8 mouse cellular contexts compared by ENCODE assay signal in the genomic region with DNA sequence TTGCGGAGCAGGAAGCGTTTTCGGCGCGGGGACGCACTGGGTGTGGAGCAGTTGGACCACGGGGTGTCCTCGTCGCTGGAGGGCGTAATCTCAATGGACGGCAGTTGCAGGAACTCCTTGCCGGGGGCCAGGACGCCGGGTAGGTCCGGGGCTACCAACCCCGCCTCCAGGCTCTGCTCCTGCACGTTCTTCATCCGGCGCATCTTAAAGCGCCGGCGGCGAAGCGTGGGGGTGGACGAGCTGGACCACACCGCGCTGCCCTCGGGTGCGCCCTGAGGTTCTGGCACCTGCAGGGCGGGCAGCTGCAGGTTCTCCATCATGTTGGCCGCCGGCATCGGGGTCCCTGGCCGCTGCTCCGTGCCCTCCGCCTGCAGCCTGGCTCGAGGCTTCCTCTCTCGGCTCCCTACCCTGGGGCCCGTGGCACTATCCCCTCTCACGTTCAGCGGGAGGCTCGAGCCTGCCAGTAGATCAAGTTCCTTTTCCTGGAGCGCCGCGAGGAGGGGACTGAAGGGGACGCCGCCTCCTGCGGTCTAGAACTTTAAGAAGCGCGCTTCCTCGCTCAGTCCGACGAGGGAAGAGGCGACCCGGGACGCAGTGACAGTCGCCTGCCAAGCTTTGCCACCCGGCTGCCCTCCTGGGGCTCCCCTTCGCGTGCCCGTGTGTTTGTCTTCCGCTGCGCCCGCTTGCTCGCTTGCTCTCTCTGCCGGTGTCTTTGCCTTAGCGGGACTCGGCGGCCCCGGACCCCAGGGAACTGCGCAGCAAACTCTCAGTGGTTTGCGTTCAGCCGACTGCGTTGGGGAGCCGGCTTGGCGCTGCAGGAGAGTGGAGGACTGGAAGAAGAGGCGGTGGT.
A peak's percentile ranks its signal among the peaks of the same experiment; 100 is the strongest.
DNase-seq lines count a peak whose midpoint lies in the region; ATAC-seq and TF ChIP-seq lines count a peak whose summit lies in the region.

No protein-coding gene starts in this region.

- H3K9me3 ChIP-seq in intestine, embryonic 15.5 days: no peaks in the 10 kb centered on the region
- H3K9me3 ChIP-seq in liver, embryonic 13.5 days (replicated peaks): no peaks in the 10 kb centered on the region

- under 1% methylated on average over 77 of the region's 77 CpGs for WGBS in intestine, embryonic 15.5 days
- under 1% methylated on average over 75 of the region's 77 CpGs for whole genome bisulfite sequencing in liver, embryonic 13.5 days (ENCODE audit: insufficient replicate concordance)

- H3K9ac ChIP-seq in intestine, embryonic 15.5 days: peak overlapping the region; percentile 68
- H3K9ac ChIP-seq in liver, embryonic 13.5 days: peak overlapping the region; percentile 55

- no peaks in the 10 kb centered on the region for H3K27me3 ChIP-seq in intestine, embryonic 15.5 days (replicated peaks)
- H3K27me3 ChIP-seq in liver, embryonic 13.5 days: peaks cover 24% of the 10 kb centered on the region
- no peaks in the 10 kb centered on the region for H3K27me3 ChIP-seq in myocyte (ENCODE audit: control insufficient read depth, insufficient read depth, insufficient read length)

- peak; percentile 63 for ATAC-seq in intestine, embryonic 15.5 days
- peak; percentile 60 for ATAC-seq in liver, embryonic 13.5 days (ENCODE audit: low read depth)

- peaks cover 21% of the 10 kb centered on the region for H3K79me2 ChIP-seq in myocyte (ENCODE audit: control insufficient read depth, insufficient read depth)

- H3K4me3 ChIP-seq in intestine, embryonic 15.5 days (replicated peaks): peak overlapping the region; percentile 71
- H3K4me3 ChIP-seq in liver, embryonic 13.5 days (replicated peaks): peak overlapping the region; percentile 61
- peak overlapping the region; percentile 66 for H3K4me3 ChIP-seq in myocyte

- peak; percentile 30 for TF ChIP-seq POLR2A in myocyte (IDR thresholded peaks at IDR 0.05; ENCODE audit: insufficient read length, low read depth)

- H3K4me2 ChIP-seq in intestine, embryonic 15.5 days (replicated peaks): peak overlapping the region; percentile 98
- H3K4me2 ChIP-seq in liver, embryonic 13.5 days: peak overlapping the region; percentile 81
- H3K4me2 ChIP-seq in myocyte (ENCODE audit: low read depth): peak overlapping the region; percentile 66

- H3ac ChIP-seq in myocyte (ENCODE audit: control insufficient read depth, insufficient read length): peak overlapping the region; percentile 22

- H3K27ac ChIP-seq in intestine, embryonic 15.5 days: peak overlapping the region; percentile 77
- H3K27ac ChIP-seq in liver, embryonic 13.5 days: 0 out of 2 replicates have a peak overlapping the region, but pooled peaks have one; percentile 23

- H3K36me3 ChIP-seq in intestine, embryonic 15.5 days: no peaks in the 10 kb centered on the region
- H3K36me3 ChIP-seq in liver, embryonic 13.5 days: no peaks in the 10 kb centered on the region
- no peaks in the 10 kb centered on the region for H3K36me3 ChIP-seq in myocyte (ENCODE audit: control insufficient read depth, insufficient read depth)

- peaks cover 4% of the 10 kb centered on the region; the same call in 1 of the 2 replicates for H3K4me1 ChIP-seq in intestine, embryonic 15.5 days (replicated peaks)
- peaks cover 15% of the 10 kb centered on the region; the same call in 1 of the 2 replicates for H3K4me1 ChIP-seq in liver, embryonic 13.5 days (replicated peaks)

- DNase-seq in adrenal gland, adult (ENCODE audit: inconsistent age in 2 of 2, low spot score in 1 of 2): peak; percentile 75 to 88
- no peak for DNase-seq in adrenal gland, postnatal 4 days (ENCODE audit: low spot score in 2 of 2)
- DNase-seq in embryo, embryonic 10 days (ENCODE audit: low spot score): peak; percentile 64
- peak; percentile 31 to 56 for DNase-seq in gastrocnemius, postnatal 4 days (ENCODE audit: low spot score in 2 of 2)
- peak; percentile 7 for DNase-seq in liver, embryonic 13.5 days
- DNase-seq in spleen, postnatal 4 days (ENCODE audit: low spot score in 2 of 2): peak; percentile 58 to 81

TF ChIP-seq in myocyte, 11 proteins besides CTCF, POLR2A, EP300 and RAD21:
- TF ChIP-seq POLR2AphosphoS2 (IDR thresholded peaks at IDR 0.05; ENCODE audit: insufficient read length, low read depth): no peak
- no peak for TF ChIP-seq E2F4 (IDR thresholded peaks at IDR 0.05; ENCODE audit: insufficient read depth)
- no peak for TF ChIP-seq MYOG (IDR thresholded peaks at IDR 0.05; ENCODE audit: control insufficient read depth in 1 of 3, insufficient read depth in 1 of 3, insufficient read length in 2 of 3, low read depth in 2 of 3)
- TF ChIP-seq CEBPB (IDR thresholded peaks at IDR 0.05; ENCODE audit: insufficient read depth, poor library complexity, severe bottlenecking): no peak
- no peak for TF ChIP-seq SRF (IDR thresholded peaks at IDR 0.05; ENCODE audit: control insufficient read depth, insufficient read length, low read depth)
- TF ChIP-seq MYOD1 (IDR thresholded peaks at IDR 0.05; ENCODE audit: control insufficient read depth in 1 of 3, insufficient read length in 2 of 3, low read depth in 2 of 3): no peak
- TF ChIP-seq MAX (IDR thresholded peaks at IDR 0.05; ENCODE audit: low read depth): no peak
- no peak for TF ChIP-seq TCF3 (IDR thresholded peaks at IDR 0.05; ENCODE audit: insufficient read length, low read depth)
- TF ChIP-seq TCF12 (IDR thresholded peaks at IDR 0.05; ENCODE audit: insufficient read depth, poor library complexity, severe bottlenecking): no peak
- TF ChIP-seq REST (IDR thresholded peaks at IDR 0.05; ENCODE audit: insufficient read depth, insufficient read length): no peak
- no peak for TF ChIP-seq USF1 (IDR thresholded peaks at IDR 0.05; ENCODE audit: low read depth)

Comparison
In these comparisons a context has a peak if more than half of its experiments do, and no peak if none do; other contexts are left out.
1. DNase-seq: peak in adrenal gland, adult (2 of 2), embryo, embryonic 10 days (single experiment), gastrocnemius, postnatal 4 days (2 of 2), liver, embryonic 13.5 days (single experiment) and spleen, postnatal 4 days (2 of 2); none in adrenal gland, postnatal 4 days (0 of 2).
2. Peak in every context shown above with its lines, with median percentiles within 50 percentile points of each other: H3K4me2 ChIP-seq and H3K4me3 ChIP-seq.